Comparison of ENCODE assay signal across 8 mouse cellular contexts in genomic region chr7:132809721-132810120, GRCm38 (mm10). TPM values are rescaled to one million over a fixed set of nuclear protein-coding genes. Genes with fewer than 3 reads are reported as not detected.
DNase-seq lines count a peak whose midpoint lies in the region; ATAC-seq and TF ChIP-seq lines count a peak whose summit lies in the region.

No protein-coding gene starts in this region.

- no peaks in the 10 kb centered on the region for H3K27me3 ChIP-seq in forebrain, embryonic 10.5 days (ENCODE audit: poor library complexity, severe bottlenecking)
- no peaks in the 10 kb centered on the region for H3K27me3 ChIP-seq in hindbrain, embryonic 16.5 days (replicated peaks; ENCODE audit: control insufficient read depth, insufficient read depth, low read length)
- H3K27me3 ChIP-seq in midbrain, embryonic 15.5 days (replicated peaks), result no peaks in the 10 kb centered on the region

- peak overlapping the region; percentile 25 for H3K4me2 ChIP-seq in hindbrain, embryonic 16.5 days (ENCODE audit: low read length)
- H3K4me2 ChIP-seq in midbrain, embryonic 15.5 days, result peak overlapping the region; percentile 32

- no peak overlapping the region for H3K9ac ChIP-seq in hindbrain, embryonic 16.5 days (ENCODE audit: low read depth, low read length)
- no peak overlapping the region for H3K9ac ChIP-seq in midbrain, embryonic 15.5 days

- H3K27ac ChIP-seq in layer of hippocampus, adult 2 months, result peak overlapping the region; percentile 93
- peak overlapping the region; percentile 94 for H3K27ac ChIP-seq in forebrain, embryonic 10.5 days
- H3K27ac ChIP-seq in hindbrain, embryonic 16.5 days (ENCODE audit: low read depth, low read length), result peak overlapping the region; percentile 66
- peak overlapping the region; percentile 50; the same call in 1 of the 2 replicates for H3K27ac ChIP-seq in midbrain, embryonic 15.5 days

- H3K9me3 ChIP-seq in forebrain, embryonic 10.5 days, result no peaks in the 10 kb centered on the region
- no peaks in the 10 kb centered on the region for H3K9me3 ChIP-seq in hindbrain, embryonic 16.5 days (ENCODE audit: control insufficient read depth, low read length)
- H3K9me3 ChIP-seq in midbrain, embryonic 15.5 days, result no peaks in the 10 kb centered on the region

- no peak for DNase-seq in layer of hippocampus, adult 2 months (ENCODE audit: low spot score in 2 of 2)
- no peak for DNase-seq in layer of hippocampus, adult 8-10 months (ENCODE audit: low spot score in 2 of 2)
- DNase-seq in forebrain, embryonic 10.5 days (ENCODE audit: extremely low spot score, low spot score), result no peak
- DNase-seq in gastrocnemius, postnatal 36 days, result no peak
- DNase-seq in left cerebral cortex, adult 9 months (ENCODE audit: low spot score in 2 of 2), result no peak
- no peak for DNase-seq in spleen, adult 18-20 months

- WGBS in forebrain, embryonic 10.5 days, result 24% methylated on average over 6 of the region's 6 CpGs
- WGBS in hindbrain, embryonic 16.5 days, result 31% methylated on average over 6 of the region's 6 CpGs
- 23% methylated on average over 6 of the region's 6 CpGs for WGBS in midbrain, embryonic 15.5 days

- no peak for TF ChIP-seq CTCF in layer of hippocampus, adult 2 months (conservative IDR thresholded peaks at IDR 0.05)

- H3K36me3 ChIP-seq in forebrain, embryonic 10.5 days (replicated peaks), result 0 out of 2 replicates have a peak, but pooled peaks cover 2% of the 10 kb centered on the region
- H3K36me3 ChIP-seq in hindbrain, embryonic 16.5 days (ENCODE audit: control insufficient read depth, insufficient read depth, low read length), result no peaks in the 10 kb centered on the region
- no peaks in the 10 kb centered on the region for H3K36me3 ChIP-seq in midbrain, embryonic 15.5 days (replicated peaks)

- peak overlapping the region; percentile 27; the same call in 1 of the 2 replicates for H3K4me3 ChIP-seq in layer of hippocampus, adult 2 months
- H3K4me3 ChIP-seq in forebrain, embryonic 10.5 days, result peak overlapping the region; percentile 75
- no peak overlapping the region for H3K4me3 ChIP-seq in hindbrain, embryonic 16.5 days (ENCODE audit: low read length)
- H3K4me3 ChIP-seq in midbrain, embryonic 15.5 days, result no peak overlapping the region

- H3K4me1 ChIP-seq in forebrain, embryonic 10.5 days, result peaks cover 94% of the 10 kb centered on the region
- H3K4me1 ChIP-seq in hindbrain, embryonic 16.5 days (ENCODE audit: control insufficient read depth, insufficient read depth, low read depth, low read length), result peaks cover 67% of the 10 kb centered on the region
- peaks cover 82% of the 10 kb centered on the region for H3K4me1 ChIP-seq in midbrain, embryonic 15.5 days

- intact Hi-C loops in gastrocnemius, postnatal 36 days (cut with DNase I), result loop anchor here (5.0 to 10.0 kb wide), 6 partner anchors 37 to 235 kb away; partner anchors contain the start of gene Oat

- ATAC-seq in hindbrain, embryonic 16.5 days, result no peak
- ATAC-seq in midbrain, embryonic 15.5 days (replicated peaks), result no peak

RNA-seq across cellular contexts. Expression of gene Fam53b, which starts 4.0 kb away (rescaled TPM):
- total RNA-seq in layer of hippocampus, adult 2 months (2021), result 10 to 100 TPM; 42.3 to 54.8 TPM
- total RNA-seq in layer of hippocampus, adult 8-10 months (2022), result 10 to 100 TPM; 48.8 to 61.1 (median 54.6) TPM
- 39.4 and 39.5 TPM in 2 replicates for polyA plus RNA-seq in forebrain, embryonic 10.5 days (2016; fragmentation: Nextera tagmentation; extraction: Ambion mirVana)
- 14.7 and 16.3 TPM in 2 replicates for polyA plus RNA-seq in hindbrain, embryonic 16.5 days (2015; fragmentation: Nextera tagmentation; extraction: Ambion mirVana)
- polyA plus RNA-seq in midbrain, embryonic 15.5 days (2015; fragmentation: Nextera tagmentation; extraction: Ambion mirVana), result 15.4 and 15.7 TPM in 2 replicates
- total RNA-seq in gastrocnemius, postnatal 36 days (2021), result 10 to 100 TPM; 15.0 to 16.1 TPM

RNA-seq across cellular contexts. Expression of gene Eef1akmt2, which starts 42.8 kb away (rescaled TPM):
- 10 to 100 TPM; 35.8 to 38.6 TPM for total RNA-seq in layer of hippocampus, adult 2 months (2021)
- 10 to 100 TPM; 29.3 to 36.5 (median 35.4) TPM for total RNA-seq in layer of hippocampus, adult 8-10 months (2022)
- polyA plus RNA-seq in forebrain, embryonic 10.5 days (2016; fragmentation: Nextera tagmentation; extraction: Ambion mirVana), result 76.8 and 80.9 TPM in 2 replicates
- 79.0 and 87.6 TPM in 2 replicates for polyA plus RNA-seq in hindbrain, embryonic 16.5 days (2015; fragmentation: Nextera tagmentation; extraction: Ambion mirVana)
- 83.9 and 88.1 TPM in 2 replicates for polyA plus RNA-seq in midbrain, embryonic 15.5 days (2015; fragmentation: Nextera tagmentation; extraction: Ambion mirVana)
- 1 to 10 TPM; 5.0 to 6.8 TPM for total RNA-seq in gastrocnemius, postnatal 36 days (2021)

RNA-seq across cellular contexts. Expression of gene Abraxas2, which starts 49.3 kb away (rescaled TPM):
- 10 to 100 TPM; 28.8 to 30.3 TPM for total RNA-seq in layer of hippocampus, adult 2 months (2021)
- 10 to 100 TPM; 27.3 to 32.3 (median 29.8) TPM for total RNA-seq in layer of hippocampus, adult 8-10 months (2022)
- 32.9 and 33.9 TPM in 2 replicates for polyA plus RNA-seq in forebrain, embryonic 10.5 days (2016; fragmentation: Nextera tagmentation; extraction: Ambion mirVana)
- polyA plus RNA-seq in hindbrain, embryonic 16.5 days (2015; fragmentation: Nextera tagmentation; extraction: Ambion mirVana), result 34.0 and 35.7 TPM in 2 replicates
- polyA plus RNA-seq in midbrain, embryonic 15.5 days (2015; fragmentation: Nextera tagmentation; extraction: Ambion mirVana), result 36.1 and 38.7 TPM in 2 replicates
- total RNA-seq in gastrocnemius, postnatal 36 days (2021), result 10 to 100 TPM; 20.5 to 21.3 TPM

Comparison
In these comparisons a context has a peak if more than half of its experiments do, and no peak if none do; other contexts are left out.
1. H3K4me3 ChIP-seq: peak in layer of hippocampus, adult 2 months (single experiment) and forebrain, embryonic 10.5 days (single experiment); none in hindbrain, embryonic 16.5 days (single experiment) and midbrain, embryonic 15.5 days (single experiment).
2. Peak in every context shown above with its lines, with median percentiles within 50 percentile points of each other: H3K27ac ChIP-seq.